In genomic region chr1:31071209-31071608, GRCm38 (mm10) we compare ENCODE assay signal across 16 mouse cellular contexts.
"Had no signal": no experiment of that assay in that cellular context is flagged by ENCODE, and none has a peak within 500 bp of the region (broad histone marks: within the 10 kb centered on the region; RNA-seq: fewer than 3 reads in every experiment).

No protein-coding gene starts in this region.

- DNase-seq: retina, postnatal 1 day; right cerebral cortex, adult 18-20 months; right cerebral cortex, postnatal 14 days; right cerebral cortex, postnatal 25 days; right cerebral cortex, postnatal 4 days; spleen, adult 18-20 months; thymus, adult 18-20 months; thymus, adult 2 months; thymus, postnatal 14 days; thymus, postnatal 25 days; thymus, postnatal 36 days; thymus, postnatal 4 days had no signal

- H3K27ac ChIP-seq: neural tube, embryonic 13.5 days; neural tube, embryonic 15.5 days; stomach, embryonic 15.5 days; stomach, postnatal 0 days had no signal

- H3K4me3 ChIP-seq: neural tube, embryonic 13.5 days; neural tube, embryonic 15.5 days; stomach, embryonic 15.5 days had no signal

- H3K9ac ChIP-seq: neural tube, embryonic 13.5 days; neural tube, embryonic 15.5 days; stomach, embryonic 15.5 days had no signal

- H3K4me1 ChIP-seq: neural tube, embryonic 13.5 days; neural tube, embryonic 15.5 days; stomach, embryonic 15.5 days had no signal

- H3K27me3 ChIP-seq: neural tube, embryonic 13.5 days; neural tube, embryonic 15.5 days; stomach, embryonic 15.5 days had no signal

- H3K4me2 ChIP-seq: neural tube, embryonic 13.5 days; neural tube, embryonic 15.5 days; stomach, embryonic 15.5 days had no signal

- H3K36me3 ChIP-seq: neural tube, embryonic 13.5 days; neural tube, embryonic 15.5 days; stomach, embryonic 15.5 days had no signal

- H3K9me3 ChIP-seq: neural tube, embryonic 13.5 days; neural tube, embryonic 15.5 days; stomach, embryonic 15.5 days had no signal
